Mouse (Mus musculus) embryo, embryonic 9.5 days (tissue): ENCODE measurements around the gene Rasgrf1.

ENCODE experiments used
- DNase-seq: peaks from one replicate; pipeline ENCODE4 v3.0.0-alpha.2; 2017; ENCODE audit errors: extremely low spot score

The Rasgrf1 gene

DNA sequence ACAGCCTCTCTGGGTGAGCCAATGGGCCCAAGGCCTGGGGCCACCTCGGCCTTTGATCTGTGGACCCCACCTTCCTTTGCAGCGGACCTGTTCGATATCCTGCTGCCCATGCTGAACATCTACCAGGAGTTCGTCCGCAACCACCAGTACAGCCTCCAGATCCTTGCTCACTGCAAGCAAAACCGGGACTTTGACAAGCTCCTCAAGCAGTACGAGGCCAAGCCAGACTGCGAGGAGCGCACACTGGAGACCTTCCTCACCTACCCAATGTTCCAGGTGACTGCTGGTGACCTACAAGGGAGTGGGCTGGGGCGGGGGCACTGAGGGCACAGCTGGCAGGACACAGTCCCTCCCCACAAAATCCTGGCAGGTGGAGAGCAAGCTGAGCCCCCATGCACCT, 60.6 kb downstream of the Rasgrf1 start:
- no peak for DNase-seq

DNA sequence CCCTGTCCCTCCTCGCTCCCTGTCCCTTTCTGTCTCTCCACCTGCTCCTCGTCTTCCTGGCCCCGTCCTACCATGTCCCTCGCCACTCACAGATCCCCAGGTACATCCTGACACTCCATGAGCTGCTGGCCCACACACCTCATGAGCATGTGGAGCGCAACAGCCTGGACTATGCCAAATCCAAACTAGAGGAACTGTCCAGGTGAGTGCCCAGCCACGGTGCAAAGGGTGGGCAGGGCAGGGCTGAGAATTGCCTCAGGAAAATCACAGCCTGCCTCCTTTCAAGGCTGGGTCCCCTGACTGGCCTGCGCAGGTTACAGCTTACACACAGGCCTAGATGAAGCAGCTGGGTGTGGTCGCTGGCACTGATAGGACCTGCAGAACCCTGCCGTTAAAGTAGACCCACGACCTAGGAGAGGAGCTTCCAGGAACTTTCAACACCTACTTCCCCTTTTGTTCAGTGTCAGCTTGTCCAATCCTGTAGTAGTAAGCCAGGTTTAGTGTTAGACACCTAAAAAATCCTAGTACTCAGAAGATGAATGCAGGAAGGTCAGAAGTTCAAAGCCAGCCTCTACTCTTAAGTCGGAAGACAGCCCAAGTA, 61.3 kb downstream of the Rasgrf1 start:
- DNase-seq = no peak

DNA sequence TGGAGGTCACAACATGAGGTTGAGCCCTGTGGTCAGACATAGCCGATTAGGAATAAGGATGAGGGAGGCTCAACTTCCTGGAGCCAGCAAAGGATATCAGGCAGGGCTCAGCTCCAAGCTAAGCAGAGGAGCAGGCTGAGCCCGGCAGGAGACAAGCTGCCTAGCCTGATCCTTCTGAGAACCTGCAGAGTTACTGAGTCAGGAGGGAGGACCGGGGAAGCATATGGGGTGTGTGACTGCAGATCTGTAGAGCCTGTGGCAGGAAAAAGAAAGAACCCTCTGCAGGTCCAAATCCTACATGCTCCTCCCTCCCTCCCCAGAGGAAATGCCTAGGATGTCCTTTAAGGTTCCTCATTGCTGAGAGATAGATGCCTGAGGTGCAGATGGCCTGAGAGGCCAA, 62.6 kb downstream of the Rasgrf1 start:
- no peak for DNase-seq

DNA sequence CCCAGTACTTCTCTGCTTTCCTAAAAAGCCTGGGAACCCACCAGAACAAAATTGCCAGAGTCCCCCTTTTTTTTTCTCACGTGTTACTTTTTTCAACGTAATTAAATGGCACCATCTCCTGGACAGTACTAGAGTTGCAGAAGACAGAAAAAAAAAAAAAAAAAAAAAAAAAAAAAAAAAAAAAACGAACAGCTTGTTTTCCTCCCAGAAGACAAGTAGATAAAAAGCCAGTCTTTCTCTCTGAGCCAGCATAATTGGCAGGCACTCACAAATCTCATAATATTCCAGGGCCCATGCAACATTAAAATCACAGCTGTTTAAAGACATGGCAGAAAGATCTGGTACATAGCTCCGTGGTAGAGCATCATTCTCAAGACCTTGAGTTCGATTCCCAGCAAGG, 64.1 kb downstream of the Rasgrf1 start:
- peak; percentile 19 for DNase-seq

DNA sequence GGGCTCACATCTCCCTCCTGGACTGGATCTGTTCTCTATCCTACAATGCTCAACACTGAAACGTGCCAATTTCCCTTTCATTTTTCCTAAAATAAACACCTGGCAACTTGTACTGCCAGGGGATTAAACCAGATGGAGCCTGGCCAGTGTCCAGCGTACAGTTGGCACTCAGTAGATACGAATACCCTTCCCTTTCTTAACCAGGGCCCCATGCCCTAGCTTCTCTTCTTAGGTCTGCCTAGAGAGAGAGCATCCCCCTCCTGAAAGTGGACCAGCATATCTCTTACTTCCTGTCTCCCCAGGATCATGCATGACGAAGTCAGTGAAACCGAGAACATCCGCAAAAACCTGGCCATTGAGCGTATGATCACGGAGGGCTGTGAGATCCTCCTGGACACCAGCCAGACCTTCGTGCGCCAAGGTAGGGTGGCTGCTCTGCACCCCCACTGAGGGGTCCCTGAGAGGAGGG, 64.8 kb downstream of the Rasgrf1 start:
- DNase-seq = no peak

DNA sequence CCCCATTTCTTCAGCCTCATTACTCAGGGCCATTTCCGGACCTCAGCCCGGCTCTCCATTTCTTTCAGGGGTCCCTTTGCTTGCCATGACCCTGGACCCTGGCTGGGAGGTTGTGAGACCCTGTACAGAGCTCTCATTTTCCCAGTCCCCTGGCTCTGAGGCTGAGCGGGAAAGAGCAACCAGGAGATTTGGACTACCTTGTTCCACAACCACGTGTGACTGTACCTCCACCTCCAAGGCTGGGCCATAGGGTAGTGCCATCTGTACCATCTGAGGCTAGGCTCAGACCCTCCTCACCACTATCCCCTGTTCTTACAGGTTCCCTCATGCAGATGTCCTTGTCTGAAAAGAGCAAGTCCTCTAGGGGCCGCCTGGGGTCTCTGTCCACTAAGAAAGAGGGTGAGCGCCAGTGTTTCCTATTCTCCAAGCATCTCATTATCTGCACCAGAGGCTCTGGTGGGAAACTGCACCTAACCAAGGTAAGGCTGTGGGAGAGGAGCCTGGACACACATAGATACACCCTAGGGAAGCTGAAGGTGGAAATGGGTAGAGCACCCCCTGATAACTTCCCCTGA, 66.7 kb downstream of the Rasgrf1 start:
- DNase-seq = no peak

DNA sequence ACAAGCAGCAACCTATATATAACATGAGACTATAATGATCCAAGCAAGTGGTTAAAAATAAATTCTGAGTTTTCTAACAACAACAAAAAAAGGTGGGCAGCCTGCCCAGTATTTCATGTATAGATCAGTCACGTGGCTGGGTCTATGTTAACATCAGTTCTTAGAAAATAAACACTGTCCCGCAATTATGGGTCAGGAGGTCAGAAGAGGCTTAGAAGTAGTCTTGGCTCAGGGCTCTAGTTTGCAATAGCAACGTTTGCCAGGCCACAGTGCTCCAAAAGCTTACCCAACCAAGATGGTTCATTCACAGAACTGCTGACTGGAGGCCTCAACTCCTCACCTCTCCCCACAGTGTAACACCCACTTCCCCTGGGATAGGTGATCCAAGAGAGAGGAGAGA, 69.5 kb downstream of the Rasgrf1 start:
- DNase-seq = no peak

DNA sequence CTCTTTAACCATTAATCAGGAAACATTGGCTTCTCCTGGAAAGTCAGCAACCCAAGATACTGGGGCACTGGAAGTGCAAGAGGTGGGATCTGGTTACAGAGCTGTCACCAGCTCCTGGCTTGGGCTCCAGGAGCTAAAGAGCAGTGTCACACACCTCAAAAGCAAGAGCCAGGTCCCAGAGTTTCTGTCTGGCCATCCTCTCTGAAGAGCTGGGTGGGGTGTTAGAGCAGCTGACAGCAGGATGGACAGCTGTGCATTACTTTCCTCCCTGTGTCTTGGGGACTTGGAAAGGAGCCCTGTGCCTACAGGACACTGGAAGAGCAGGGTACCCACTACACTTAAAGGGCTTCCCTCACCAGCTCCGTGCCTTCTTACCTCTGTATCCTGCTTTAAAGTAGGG, 72.5 kb downstream of the Rasgrf1 start:
- DNase-seq = no peak

DNA sequence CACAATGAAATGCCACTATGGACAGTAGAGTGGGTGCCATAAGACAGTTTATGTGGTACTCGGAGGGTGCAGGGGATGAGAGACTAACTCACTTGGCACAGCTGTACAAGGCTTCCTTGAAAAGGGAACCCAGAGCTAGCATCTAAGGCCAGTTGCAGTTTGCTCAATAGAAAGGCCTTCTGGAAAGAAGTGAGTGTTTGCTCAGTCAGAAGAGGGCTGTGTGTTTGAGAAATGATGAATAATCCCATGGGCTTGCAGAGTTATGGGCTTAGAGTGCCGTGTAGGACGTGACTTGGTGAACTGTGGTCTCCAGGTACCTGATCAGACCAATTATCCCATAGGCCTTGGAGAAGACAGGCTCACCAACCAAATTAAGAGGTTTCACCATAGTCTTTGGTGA, 78.3 kb downstream of the Rasgrf1 start:
- DNase-seq = no peak

DNA sequence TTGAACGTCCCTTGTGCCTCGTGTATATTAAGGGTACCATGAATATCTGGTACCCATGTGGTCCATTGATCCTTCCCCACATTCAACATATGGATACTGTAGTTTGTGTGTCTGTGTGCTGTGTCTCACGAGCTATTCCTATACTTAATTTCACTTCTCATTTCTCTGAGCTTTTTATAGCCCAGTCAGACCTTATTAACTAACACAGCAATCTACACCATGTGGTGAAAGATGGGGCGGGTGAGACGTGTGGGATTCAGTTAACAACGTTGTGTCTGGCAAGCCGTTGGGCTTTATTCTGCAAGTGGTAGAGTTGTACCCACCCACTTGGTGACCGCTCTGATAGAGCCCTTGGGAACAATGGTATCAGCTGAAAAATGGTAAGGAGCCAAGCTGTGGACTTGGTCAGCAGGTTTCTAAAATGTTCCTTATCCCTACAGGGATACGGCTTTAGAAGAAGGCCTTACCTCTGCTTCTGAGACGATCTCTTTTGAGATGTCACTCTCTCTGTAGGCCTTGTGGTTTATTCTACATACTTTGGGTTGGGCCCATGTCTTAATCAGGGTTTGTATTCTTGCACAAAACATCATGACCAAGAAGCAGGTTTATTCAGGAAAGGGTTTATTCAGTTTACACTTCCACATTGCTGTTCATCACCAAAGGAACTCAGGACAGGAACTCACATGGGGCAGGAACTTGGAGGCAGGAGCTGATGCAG, 79.3 kb downstream of the Rasgrf1 start:
- DNase-seq = no peak

DNA sequence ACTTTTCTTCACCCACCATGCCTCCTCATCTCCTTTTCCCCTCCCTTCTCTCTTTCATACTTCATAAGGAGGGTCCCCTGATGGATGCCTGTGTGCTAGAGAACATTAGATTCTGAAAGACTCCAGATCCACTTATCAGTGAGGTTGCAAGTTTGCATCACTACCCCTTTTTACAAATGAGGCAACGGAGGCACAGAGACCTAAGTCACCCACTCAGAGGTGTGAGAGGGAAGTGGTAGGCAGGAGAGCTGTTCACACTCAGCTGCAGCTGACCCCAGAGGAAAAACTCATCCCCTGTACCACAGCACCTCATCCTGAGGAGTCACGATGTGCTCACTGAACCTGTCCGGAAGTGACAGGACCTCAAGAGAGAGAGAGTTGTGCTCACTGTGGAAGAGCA, 96.7 kb downstream of the Rasgrf1 start:
- DNase-seq = no peak

DNA sequence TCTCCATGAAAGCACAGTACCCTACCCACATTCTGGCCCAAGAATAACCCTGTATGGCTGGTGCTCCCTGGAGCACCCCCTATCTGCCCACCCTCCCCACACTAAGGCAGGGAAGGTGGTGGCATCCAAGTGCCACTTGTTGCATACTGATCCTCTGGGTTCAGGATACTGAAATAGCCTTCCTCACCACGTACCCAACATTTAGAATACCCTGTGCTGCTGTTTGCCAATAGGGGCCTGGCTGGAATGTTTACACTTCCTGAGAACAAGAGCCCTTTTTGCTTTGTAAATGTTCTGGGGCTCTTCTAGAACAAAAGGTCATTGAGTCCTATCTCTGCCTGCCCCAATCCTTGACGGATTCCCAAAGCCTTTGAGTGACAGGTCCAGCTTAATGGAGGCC, 97.4 kb downstream of the Rasgrf1 start:
- DNase-seq = no peak

DNA sequence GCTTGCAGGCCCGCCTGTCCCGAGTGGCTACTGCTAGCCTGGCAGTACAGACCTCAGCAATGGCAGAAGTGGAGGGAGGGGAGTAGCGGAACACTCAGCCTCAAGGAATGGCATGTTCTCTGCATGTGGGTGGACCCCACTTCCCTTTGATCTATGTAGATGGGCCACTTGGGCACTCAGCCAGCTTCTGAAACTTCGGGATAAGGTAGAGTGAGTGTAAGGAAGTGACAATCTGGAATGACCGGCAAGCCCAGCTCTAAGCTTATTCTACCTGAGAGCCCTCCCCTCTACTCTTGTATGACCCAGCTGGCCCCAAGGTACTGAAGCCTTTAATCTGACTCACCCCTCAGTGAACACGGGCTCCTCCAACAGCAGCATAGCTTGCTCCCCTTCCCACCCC, 98.4 kb downstream of the Rasgrf1 start:
- no peak for DNase-seq

DNA sequence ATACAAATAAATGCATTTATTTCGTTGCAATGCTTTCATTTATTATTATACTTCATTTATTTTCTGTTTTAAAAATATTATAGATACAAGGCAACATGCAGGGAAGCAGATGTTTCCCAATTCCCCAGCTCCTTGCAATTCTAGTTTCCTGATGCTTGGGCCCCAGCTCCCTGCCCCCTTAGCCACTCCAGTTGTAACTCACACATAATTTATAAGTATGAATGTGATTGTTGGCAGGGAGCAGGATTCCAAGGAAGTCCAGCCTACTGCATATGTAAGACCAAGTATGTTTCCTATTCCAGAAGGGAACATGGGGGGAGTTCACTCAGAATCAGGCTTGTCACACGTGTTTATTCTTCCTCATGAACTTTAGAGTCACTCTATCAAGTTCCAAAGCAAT, 102.1 kb downstream of the Rasgrf1 start:
- no peak for DNase-seq

DNA sequence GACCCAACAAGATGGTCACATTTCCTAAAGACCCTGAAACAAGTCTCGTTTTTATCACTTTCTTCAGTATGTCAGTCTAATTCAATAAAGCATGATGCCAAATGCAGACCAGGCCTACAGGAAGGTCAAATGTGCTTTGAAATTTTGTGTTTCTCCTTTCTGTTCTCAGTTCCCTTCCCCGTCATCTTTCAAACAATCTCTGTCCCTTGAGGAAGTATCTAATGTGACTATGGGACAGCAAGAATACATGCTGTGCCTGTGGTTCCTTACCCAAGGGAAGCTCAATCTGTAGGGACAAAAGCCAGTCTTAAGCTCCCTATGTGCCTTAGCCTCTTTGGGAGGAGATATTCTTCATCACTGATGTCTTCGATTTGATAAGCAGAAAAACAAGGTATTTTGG, 104.9 kb downstream of the Rasgrf1 start:
- no peak for DNase-seq

DNA sequence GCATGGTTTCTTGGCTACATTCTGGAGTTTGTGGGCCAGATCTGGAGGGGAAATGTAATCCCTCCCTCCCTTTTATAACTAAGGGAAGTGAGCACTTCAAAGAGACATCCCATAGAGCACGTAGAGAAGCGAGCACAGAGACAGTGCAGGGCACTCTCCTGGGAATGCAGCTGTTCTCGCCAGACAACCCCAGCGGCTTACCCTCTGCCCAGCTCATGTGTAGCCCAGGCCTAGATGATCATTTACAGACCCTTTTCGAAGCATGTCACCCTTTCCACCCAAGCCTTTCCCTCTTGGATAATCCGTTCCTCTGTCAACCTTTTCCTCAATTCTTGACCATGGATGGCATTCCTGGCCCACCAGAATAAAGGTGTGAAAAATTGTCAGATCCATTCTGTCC, 106.5 kb downstream of the Rasgrf1 start:
- DNase-seq = no peak

DNA sequence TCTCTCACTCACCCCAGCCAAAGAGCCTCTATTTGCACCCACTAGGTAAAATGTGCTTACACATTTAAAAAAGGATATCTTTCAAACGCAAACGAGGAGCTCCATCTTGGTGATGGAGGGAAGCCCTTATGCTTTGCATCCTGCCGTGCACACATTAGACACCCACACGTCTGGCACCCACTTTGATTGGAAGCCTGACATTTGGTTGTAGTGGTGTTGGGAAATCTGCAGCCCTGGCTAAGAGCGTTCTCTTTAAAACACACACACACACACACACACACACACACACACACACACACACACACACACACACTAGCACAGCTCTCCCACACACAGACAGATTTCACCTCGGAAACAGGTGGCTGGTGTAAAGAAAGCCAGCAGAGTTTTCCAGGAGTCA, 111.2 kb downstream of the Rasgrf1 start:
- no peak for DNase-seq

DNA sequence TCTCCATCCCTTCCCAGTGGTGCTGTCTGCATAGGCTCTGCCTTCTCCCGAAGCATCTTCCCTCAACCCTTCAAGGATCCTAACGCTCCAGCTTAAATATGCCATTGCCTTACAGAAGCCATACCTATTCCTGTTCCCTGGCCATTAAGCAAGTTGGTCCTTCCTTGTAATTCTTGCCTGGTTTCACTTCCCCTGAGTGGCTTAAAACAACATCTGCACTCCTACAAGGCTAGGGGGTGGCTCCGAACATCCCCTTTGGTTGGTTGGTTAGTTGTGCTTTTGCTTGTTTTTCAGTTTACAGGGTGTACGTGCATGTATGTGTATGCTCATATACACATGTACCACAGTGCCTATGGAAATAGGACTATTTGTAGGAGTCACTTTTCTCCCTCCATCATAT, 111.7 kb downstream of the Rasgrf1 start:
- no peak for DNase-seq

DNA sequence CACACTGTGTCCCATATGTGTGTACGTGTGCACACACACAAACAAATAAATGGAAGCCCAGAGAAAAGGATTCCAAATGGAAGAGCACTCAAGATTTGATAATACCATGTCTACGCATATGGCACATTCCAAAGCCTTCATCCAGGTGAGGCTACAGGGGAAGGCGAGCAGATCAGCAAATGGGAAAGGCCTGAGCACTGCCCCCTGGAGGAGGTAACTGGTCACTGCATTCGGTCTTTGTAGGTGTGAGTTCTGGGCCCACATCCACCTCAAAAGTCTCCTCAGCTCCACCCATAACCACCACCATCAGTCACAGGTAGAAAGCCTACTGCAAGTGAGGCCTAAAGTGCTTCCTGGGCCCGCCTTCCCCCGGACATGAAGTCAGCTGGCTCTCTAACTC, 118.0 kb downstream of the Rasgrf1 start:
- DNase-seq = no peak

DNA sequence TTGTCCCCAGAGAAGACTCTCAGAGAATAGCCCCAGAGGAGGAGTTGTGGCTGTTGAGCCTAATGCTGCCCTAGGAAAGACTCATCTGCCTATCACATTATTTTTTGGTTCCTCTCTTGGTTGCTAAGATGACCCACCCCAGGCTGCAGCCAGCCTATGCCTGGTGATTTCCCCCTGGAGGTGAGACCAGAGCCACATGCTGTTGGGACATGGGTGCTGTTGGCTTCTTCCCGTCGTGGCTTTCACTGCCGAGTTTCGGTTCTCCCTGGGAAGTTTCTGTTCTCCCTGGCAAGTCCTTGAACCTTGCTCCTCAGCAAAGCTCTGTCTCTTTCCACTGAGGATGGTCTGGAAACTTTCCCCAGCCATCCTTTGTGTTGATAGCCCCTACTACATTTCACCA, 124.2 kb downstream of the Rasgrf1 start:
- no peak for DNase-seq

DNA sequence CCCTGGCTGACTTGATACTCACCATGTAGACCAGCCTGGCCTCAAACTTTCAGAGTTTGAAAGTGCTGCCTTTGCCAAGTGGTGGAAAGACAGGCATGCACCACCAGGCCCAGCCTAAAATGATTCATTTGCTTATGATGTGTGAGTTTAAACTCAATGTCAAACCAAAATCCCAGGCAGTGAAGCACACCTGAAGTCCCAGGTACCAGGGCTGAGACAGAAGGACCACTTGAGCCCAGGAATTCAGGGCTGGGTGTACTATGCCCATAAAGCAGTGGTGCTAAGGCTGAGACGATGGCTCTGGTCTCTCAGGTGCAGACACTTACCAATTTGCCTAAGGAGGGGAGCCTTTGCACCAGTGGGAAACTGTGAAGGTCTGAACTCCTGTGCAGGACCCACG, 125.5 kb downstream of the Rasgrf1 start:
- DNase-seq = no peak

DNA sequence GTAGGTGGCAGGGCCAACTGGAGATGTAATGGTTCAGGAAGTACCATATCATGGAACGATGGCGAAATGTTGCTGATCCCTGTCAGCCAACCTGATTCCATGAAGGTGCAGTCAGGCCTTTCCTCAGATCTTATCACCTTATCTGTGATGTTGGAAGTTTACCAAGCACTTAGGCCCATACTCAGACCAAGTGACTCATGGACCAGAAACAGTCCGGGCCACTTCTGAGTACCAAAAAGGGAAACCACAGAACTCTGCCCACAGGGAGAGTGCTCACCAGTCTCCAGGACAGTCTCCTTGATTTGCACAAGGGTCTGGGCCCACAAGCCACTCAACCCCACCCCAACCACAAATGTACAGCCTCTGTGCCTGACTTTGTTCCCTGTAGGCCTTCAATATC, 126.1 kb downstream of the Rasgrf1 start:
- no peak for DNase-seq

DNA sequence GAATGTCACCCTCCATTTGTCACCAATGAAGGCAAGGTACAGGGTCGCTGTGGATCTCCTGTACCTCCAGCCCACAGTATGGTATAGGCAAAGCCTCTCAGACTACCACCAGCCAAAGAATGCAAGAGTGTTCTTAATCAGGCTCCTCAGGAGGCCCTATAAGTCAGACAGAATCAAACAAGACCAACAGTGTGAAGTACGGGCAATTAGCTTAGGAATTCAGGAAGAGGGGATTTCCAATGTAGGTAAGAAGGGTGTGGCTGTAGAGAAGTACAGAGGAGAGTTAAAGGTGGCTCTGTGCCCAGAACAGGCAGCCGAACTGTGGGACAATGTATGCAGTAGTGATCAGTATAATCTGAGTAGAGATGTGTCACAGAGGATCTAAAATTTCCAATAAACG, 126.6 kb downstream of the Rasgrf1 start:
- DNase-seq = no peak

DNA sequence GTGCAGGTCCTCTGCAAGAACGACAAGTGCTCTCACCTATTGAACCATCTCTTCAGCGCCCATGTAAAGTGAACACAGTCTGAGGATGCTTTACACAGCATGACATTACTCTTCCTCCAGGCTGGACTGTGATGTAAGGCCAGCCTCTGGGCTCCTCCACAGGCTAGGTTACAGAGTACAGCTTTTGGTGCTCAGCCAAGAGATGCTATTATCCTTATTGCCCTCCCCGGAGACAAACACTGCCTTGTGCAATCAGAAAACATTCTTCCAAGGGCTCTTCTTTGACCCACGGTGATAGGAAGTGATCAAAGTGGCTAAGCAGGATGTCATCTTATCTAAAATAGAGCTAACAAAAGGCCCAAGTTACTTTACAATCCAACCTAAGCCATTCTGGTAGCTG, 128.8 kb downstream of the Rasgrf1 start:
- no peak for DNase-seq
